Mouse (Mus musculus): ENCODE data around the gene Cxcl13.

- no peak for TF ChIP-seq CTCF (IDR thresholded peaks at IDR 0.05; ENCODE audit: control insufficient read depth, insufficient read depth, insufficient replicate concordance, low read depth, low read length)
- TF ChIP-seq POLR2A (IDR thresholded peaks at IDR 0.05; ENCODE audit: control insufficient read depth, low read depth, low read length), result no peak
These were observed 8.1 kb upstream of the Cxcl13 start for GRCm38 (mm10) chr5:95948641-95949040.

Data from testis, adult 2 months (tissue).